In genomic region chr5:114805436-114806350, GRCm38 (mm10) we compare ENCODE assay signal across 9 mouse cellular contexts. TPM values are rescaled to one million over a fixed set of nuclear protein-coding genes. Genes with fewer than 3 reads are reported as not detected.
A peak's percentile ranks its signal among the peaks of the same experiment; 100 is the strongest.
DNase-seq lines count a peak whose midpoint lies in the region; ATAC-seq and TF ChIP-seq lines count a peak whose summit lies in the region.
"Had no signal": no experiment of that assay in that cellular context is flagged by ENCODE, and none has a peak within 500 bp of the region (broad histone marks: within the 10 kb centered on the region; RNA-seq: fewer than 3 reads in every experiment).

No protein-coding gene starts in this region.

- peaks cover 5 to 8% of the 10 kb centered on the region in 2 experiments; a peak in 3 of 4 replicates for H3K4me1 ChIP-seq in CH12.LX (ENCODE audit: control insufficient read depth in 1 of 2, insufficient read depth in 2 of 2)

- H3K79me2 ChIP-seq in CH12.LX (replicated peaks; ENCODE audit: control insufficient read depth, extremely low read depth, insufficient read depth, poor library complexity, severe bottlenecking), result no peaks in the 10 kb centered on the region

- no peak overlapping the region for H3K4me3 ChIP-seq in CH12.LX (replicated peaks in 1 of 3; ENCODE audit: low read depth in 2 of 3, low read length in 2 of 3, poor library complexity in 1 of 3)

- no peak overlapping the region for H3K9ac ChIP-seq in CH12.LX (ENCODE audit: insufficient read depth, low read depth)

- TF ChIP-seq POLR2A in CH12.LX (IDR thresholded peaks at IDR 0.05; ENCODE audit: low read depth, low read length), result no peak

- DNase-seq in heart, adult 18-20 months, result peak; percentile 66 to 74
- no peak for DNase-seq in heart, postnatal 4 days
- no peak for DNase-seq in CH12.LX (ENCODE audit: extremely low read depth)
- peak; percentile 50 for DNase-seq in lung, postnatal 10 days
- DNase-seq in embryo, embryonic 9.5 days (ENCODE audit: extremely low spot score), result no peak
- DNase-seq in cerebellum, adult 9-11 months, result no peak

- peaks cover 45 to 91% of the 10 kb centered on the region in 2 experiments for H3K36me3 ChIP-seq in CH12.LX (replicated peaks in 1 of 2; ENCODE audit: control insufficient read depth in 1 of 2, insufficient read depth in 1 of 2, low read length in 1 of 2)

- in situ Hi-C loops in CH12.LX (cut with MboI; ENCODE audit: low pct_ligation_motif_present, low pct_unique_long_range_greater_than_20kb, low sequenced_read_pairs), result no loop called here

- H3K27ac ChIP-seq in CH12.LX (ENCODE audit: insufficient read depth, low read depth), result no peak overlapping the region

- dilution Hi-C loops in CH12.LX (cut with MboI; ENCODE audit: extremely low pct_ligation_motif_present, extremely low pct_unique_long_range_greater_than_20kb, low sequenced_read_pairs), result no loop called here

- H3K27me3 ChIP-seq in CH12.LX (replicated peaks), result no peaks in the 10 kb centered on the region

- TF ChIP-seq RAD21 in CH12.LX (IDR thresholded peaks at IDR 0.05; ENCODE audit: low read depth, low read length), result no peak

- TF ChIP-seq CTCF in CH12.LX (conservative IDR thresholded peaks at IDR 0.05 in 1 of 2, IDR thresholded peaks at IDR 0.05 in 1 of 2; ENCODE audit: low read depth in 2 of 2, low read length in 2 of 2), result no peak

- H3K4me2 ChIP-seq in CH12.LX (ENCODE audit: insufficient read depth, low read depth, poor library complexity, severe bottlenecking), result no peak overlapping the region

- no peaks in the 10 kb centered on the region for H3K9me3 ChIP-seq in CH12.LX (replicated peaks; ENCODE audit: low read length)

- ATAC-seq in hematopoietic stem cell, adult 5-6 weeks (replicated peaks in 1 of 2; ENCODE audit: insufficient read depth in 1 of 2, low FRiP score in 2 of 2, low TSS enrichment in 1 of 2, low read depth in 1 of 2, poor library complexity in 2 of 2, severe bottlenecking in 2 of 2), result peak; percentile 79 to 84
- no peak for ATAC-seq in frontal cortex, adult (ENCODE audit: low TSS enrichment)

- no peak for TF ChIP-seq EP300 in CH12.LX (IDR thresholded peaks at IDR 0.05; ENCODE audit: low read length)

TF ChIP-seq in CH12.LX, 34 proteins besides CTCF, POLR2A, EP300 and RAD21:
- TF ChIP-seq ZNF384 (IDR thresholded peaks at IDR 0.05; ENCODE audit: low read depth, low read length) (peak; percentile 72), PAX5 (IDR thresholded peaks at IDR 0.05; ENCODE audit: low read length) (no peak)

RNA-seq across cellular contexts. Expression of gene 1500011B03Rik, which starts 17.6 kb away (rescaled TPM):
- 1 to 10 TPM; 4.0 to 4.5 TPM for total RNA-seq in heart, adult 18-20 months (2021)
- total RNA-seq in heart, postnatal 4 days (2021), result 10 to 100 TPM; 15.9 to 17.6 TPM
- total RNA-seq in CH12.LX (2012; rRNA removed), result 15.5 and 17.5 TPM in 2 replicates
- total RNA-seq in CH12.LX (2014; rRNA removed), result 39.1 and 39.7 TPM in 2 replicates
- polyA plus RNA-seq in CH12.LX (2012; ENCODE audit: insufficient read length, low read depth), result 31.4 and 35.5 TPM in 2 replicates
- 62.8 and 67.2 TPM in 2 replicates for total RNA-seq in hematopoietic stem cell, adult 5-6 weeks (2017)

RNA-seq across cellular contexts. Expression of gene Git2, which starts 30.4 kb away (rescaled TPM):
- 10 to 100 TPM; 20.7 to 26.7 TPM for total RNA-seq in heart, adult 18-20 months (2021)
- total RNA-seq in heart, postnatal 4 days (2021), result 10 to 100 TPM; 38.8 to 49.5 TPM
- 19.3 and 22.1 TPM in 2 replicates for total RNA-seq in CH12.LX (2012; rRNA removed)
- 9.4 and 12.3 TPM in 2 replicates for total RNA-seq in CH12.LX (2014; rRNA removed)
- polyA plus RNA-seq in CH12.LX (2012; ENCODE audit: insufficient read length, low read depth), result 25.5 and 29.4 TPM in 2 replicates
- total RNA-seq in hematopoietic stem cell, adult 5-6 weeks (2017), result 120 and 128 TPM in 2 replicates

RNA-seq across cellular contexts. Expression of gene Ankrd13a, which starts 31.2 kb away (rescaled TPM):
- 10 to 100 TPM; 30.6 to 35.8 TPM for total RNA-seq in heart, adult 18-20 months (2021)
- total RNA-seq in heart, postnatal 4 days (2021), result 10 to 100 TPM; 60.6 to 60.8 TPM
- 73.8 and 82.3 TPM in 2 replicates for total RNA-seq in CH12.LX (2012; rRNA removed)
- 80.8 and 89.4 TPM in 2 replicates for total RNA-seq in CH12.LX (2014; rRNA removed)
- 121 and 123 TPM in 2 replicates for polyA plus RNA-seq in CH12.LX (2012; ENCODE audit: insufficient read length, low read depth)
- total RNA-seq in hematopoietic stem cell, adult 5-6 weeks (2017), result 480 and 493 TPM in 2 replicates

RNA-seq across cellular contexts. Expression of gene 4930519G04Rik, which starts 47.8 kb away (rescaled TPM):
- not detected for total RNA-seq in heart, adult 18-20 months (2021)
- total RNA-seq in heart, postnatal 4 days (2021), result not detected
- total RNA-seq in CH12.LX (2012; rRNA removed), result not detected in 2 replicates
- not detected in 2 replicates for total RNA-seq in CH12.LX (2014; rRNA removed)
- not detected in 2 replicates for polyA plus RNA-seq in CH12.LX (2012; ENCODE audit: insufficient read length, low read depth)
- 0.65 TPM in 1 of 2 replicates, not detected in the other for total RNA-seq in hematopoietic stem cell, adult 5-6 weeks (2017)
- polyA plus RNA-seq: gonadal fat pad, adult 2 months had no signal

RNA-seq across cellular contexts. Expression of gene Gm9936, which starts 52.8 kb away (rescaled TPM):
- total RNA-seq in heart, adult 18-20 months (2021), result not detected
- total RNA-seq in heart, postnatal 4 days (2021), result not detected
- 0.04 TPM in 1 of 2 replicates, not detected in the other for total RNA-seq in CH12.LX (2012; rRNA removed)
- 0.15 and 0.26 TPM in 2 replicates for total RNA-seq in CH12.LX (2014; rRNA removed)
- 0.11 TPM in 1 of 2 replicates, not detected in the other for polyA plus RNA-seq in CH12.LX (2012; ENCODE audit: insufficient read length, low read depth)
- not detected in 2 replicates for total RNA-seq in hematopoietic stem cell, adult 5-6 weeks (2017)
- polyA plus RNA-seq: gonadal fat pad, adult 2 months had no signal

Comparison
In these comparisons a context has a peak if more than half of its experiments do, and no peak if none do; other contexts are left out.
1. DNase-seq: peak in heart, adult 18-20 months (2 of 2) and lung, postnatal 10 days (single experiment); none in heart, postnatal 4 days (single experiment), CH12.LX (single experiment), embryo, embryonic 9.5 days (single experiment) and cerebellum, adult 9-11 months (single experiment).